Mouse (Mus musculus) CH12.LX (cell line): ENCODE measurements at regions not wholly inside any gene's neighbourhood (a gene's known extent, or its start where the extent isn't known, plus 50 kb on each side); places are given as distances from the start of the nearest gene placed in this dataset.

ENCODE experiments used
- DNase-seq: peaks from one replicate; pipeline ENCODE4 v3.0.0-alpha.2; 2013; ENCODE audit errors: extremely low read depth
- H3K27ac ChIP-seq: 2 replicates; pipeline ENCODE4 v1.5.1; 2012; ENCODE audit warnings: low read depth, mild to moderate bottlenecking, control low read depth, moderate library complexity; ENCODE audit not compliant: insufficient read depth
- H3K27me3 ChIP-seq: replicated peaks from 2 replicates; pipeline ENCODE3; 2012; ENCODE audit warnings: inconsistent platforms
- H3K36me3 ChIP-seq, 2 experiments: replicated peaks in 1 of 2; 2 replicates each; pipeline versions ENCODE3 to v1.6.1; 2012; ENCODE audit warnings: inconsistent platforms in 1 of 2, low read length in 1 of 2, mild to moderate bottlenecking in 1 of 2, mixed read lengths in 1 of 2, moderate library complexity in 1 of 2; ENCODE audit not compliant: control insufficient read depth in 1 of 2, insufficient read depth in 1 of 2
- H3K4me1 ChIP-seq, 2 experiments: 2 replicates each; pipeline ENCODE4 v1.6.1; 2012; ENCODE audit warnings: inconsistent platforms in 1 of 2, moderate library complexity in 1 of 2; ENCODE audit not compliant: insufficient read depth in 2 of 2, control insufficient read depth in 1 of 2
- H3K4me2 ChIP-seq: 2 replicates; pipeline ENCODE4 v1.6.1; 2012; ENCODE audit warnings: low read depth, mild to moderate bottlenecking, control low read depth; ENCODE audit not compliant: poor library complexity, insufficient read depth, severe bottlenecking
- H3K4me3 ChIP-seq, 3 experiments: fragments of 150-350 bp in 1 of 3; sonication (generic) in 1 of 3; replicated peaks in 1 of 3; 2 replicates each; pipeline versions ENCODE3 to v1.5.1; 2011 to 2012; ENCODE audit warnings: low read depth in 2 of 3, low read length in 2 of 3, mild to moderate bottlenecking in 2 of 3, moderate library complexity in 2 of 3, control low read depth in 1 of 3, improper control_type of control experiment in 1 of 3, inconsistent platforms in 1 of 3, mixed read lengths in 1 of 3; ENCODE audit not compliant: poor library complexity in 1 of 3
- H3K79me2 ChIP-seq: replicated peaks from 2 replicates; pipeline ENCODE4 v1.6.1; 2012; ENCODE audit warnings: mild to moderate bottlenecking, moderate library complexity; ENCODE audit not compliant: control insufficient read depth, poor library complexity, insufficient read depth, severe bottlenecking; ENCODE audit errors: extremely low read depth
- H3K9ac ChIP-seq: 2 replicates; pipeline ENCODE4 v1.6.1; 2012; ENCODE audit warnings: low read depth, mild to moderate bottlenecking, control low read depth, moderate library complexity; ENCODE audit not compliant: insufficient read depth
- H3K9me3 ChIP-seq: replicated peaks from 2 replicates; pipeline ENCODE3; 2012; ENCODE audit warnings: low read length, inconsistent platforms, mixed read lengths
- CHD1 ChIP-seq: IDR thresholded peaks from 2 replicates; pipeline ENCODE4 v1.6.1; 2012; ENCODE audit warnings: low read depth, low read length, improper control_type of control experiment, inconsistent platforms
- CHD2 ChIP-seq: IDR thresholded peaks from 2 replicates; pipeline ENCODE4 v1.6.1; 2011; ENCODE audit warnings: low read length, improper control_type of control experiment
- CTCF ChIP-seq, 2 experiments: IDR thresholded peaks in 1 of 2; conservative IDR thresholded peaks in 1 of 2; 2 replicates each; pipeline ENCODE4 v1.5.1; 2011 to 2012; ENCODE audit warnings: low read depth in 2 of 2, low read length in 2 of 2, improper control_type of control experiment in 1 of 2, inconsistent platforms in 1 of 2, mild to moderate bottlenecking in 1 of 2, moderate library complexity in 1 of 2
- ETS1 ChIP-seq: conservative IDR thresholded peaks from 2 replicates; pipeline ENCODE4 v1.6.1; 2012; ENCODE audit warnings: low read depth, mild to moderate bottlenecking, inconsistent platforms, low read length, improper control_type of control experiment, moderate library complexity
- GABPA ChIP-seq: IDR thresholded peaks from 2 replicates; pipeline ENCODE4 v1.6.1; 2012; ENCODE audit warnings: low read depth, low read length, improper control_type of control experiment, inconsistent platforms; ENCODE audit not compliant: insufficient replicate concordance
- HCFC1 ChIP-seq: IDR thresholded peaks from 2 replicates; pipeline ENCODE4 v1.6.1; 2012; ENCODE audit warnings: low read depth, mild to moderate bottlenecking, inconsistent platforms, low read length, improper control_type of control experiment
- IRF4 ChIP-seq: IDR thresholded peaks from 2 replicates; pipeline ENCODE4 v1.6.1; 2014; ENCODE audit warnings: low read depth, mild to moderate bottlenecking, inconsistent platforms, low read length, improper control_type of control experiment
- JUN ChIP-seq: IDR thresholded peaks from 2 replicates; pipeline ENCODE4 v1.6.1; 2011; ENCODE audit warnings: low read depth, mild to moderate bottlenecking, low read length, improper control_type of control experiment, moderate library complexity; ENCODE audit not compliant: insufficient read depth
- JUND ChIP-seq: conservative IDR thresholded peaks from 2 replicates; pipeline ENCODE4 v1.6.1; 2011; ENCODE audit warnings: low read depth, low read length, improper control_type of control experiment
- KAT2A ChIP-seq: IDR thresholded peaks from 2 replicates; pipeline ENCODE4 v1.6.1; 2012; ENCODE audit warnings: low read length, improper control_type of control experiment, inconsistent platforms; ENCODE audit not compliant: insufficient replicate concordance
- MAFK ChIP-seq: IDR thresholded peaks from 2 replicates; pipeline ENCODE4 v1.6.1; 2011; ENCODE audit warnings: low read length, improper control_type of control experiment; ENCODE audit not compliant: insufficient replicate concordance
- MAX ChIP-seq: IDR thresholded peaks from 2 replicates; pipeline ENCODE4 v1.6.1; 2011; ENCODE audit warnings: low read length, improper control_type of control experiment
- MEF2A ChIP-seq: IDR thresholded peaks from 2 replicates; pipeline ENCODE4 v1.6.1; 2014; ENCODE audit warnings: low read depth, mild to moderate bottlenecking, inconsistent platforms, low read length, improper control_type of control experiment, borderline replicate concordance
- NRF1 ChIP-seq: IDR thresholded peaks from 2 replicates; pipeline ENCODE4 v1.6.1; 2014; ENCODE audit warnings: low read depth, mild to moderate bottlenecking, inconsistent platforms, low read length, improper control_type of control experiment, moderate library complexity
- PAX5 ChIP-seq: IDR thresholded peaks from 2 replicates; pipeline ENCODE4 v1.6.1; 2012; ENCODE audit warnings: low read length, inconsistent platforms, mixed read lengths
- POLR2AphosphoS2 ChIP-seq: IDR thresholded peaks from 2 replicates; pipeline ENCODE4 v1.6.1; 2011; ENCODE audit warnings: low read depth, low read length, improper control_type of control experiment
- RCOR1 ChIP-seq: conservative IDR thresholded peaks from 2 replicates; pipeline ENCODE4 v1.6.1; 2012; ENCODE audit warnings: low read depth, mild to moderate bottlenecking, inconsistent platforms, low read length, improper control_type of control experiment
- UBTF ChIP-seq: IDR thresholded peaks from 2 replicates; pipeline ENCODE4 v1.6.1; 2012; ENCODE audit warnings: low read depth, mild to moderate bottlenecking, inconsistent platforms, low read length, improper control_type of control experiment, moderate library complexity
- USF1 ChIP-seq: IDR thresholded peaks from 2 replicates; pipeline ENCODE4 v1.6.1; 2014; ENCODE audit warnings: low read depth, mild to moderate bottlenecking, inconsistent platforms, low read length, improper control_type of control experiment
- ZMIZ1 ChIP-seq: IDR thresholded peaks from 2 replicates; pipeline ENCODE4 v1.6.1; 2012; ENCODE audit warnings: low read depth, mild to moderate bottlenecking, inconsistent platforms, low read length, improper control_type of control experiment
- ZNF384 ChIP-seq: IDR thresholded peaks from 2 replicates; pipeline ENCODE4 v1.6.1; 2012; ENCODE audit warnings: low read depth, low read length, improper control_type of control experiment, inconsistent platforms
- dilution Hi-C: fragments of 300-500 bp; cut with MboI; formaldehyde crosslinking; loops from 2 replicates; pipeline ENCODE4 v1.14.3; 2020; ENCODE audit warnings: low sequenced_read_pairs; ENCODE audit not compliant: extremely low pct_unique_long_range_greater_than_20kb, extremely low pct_ligation_motif_present
- in situ Hi-C: fragments of 300-500 bp; cut with MboI; formaldehyde crosslinking; loops from 3 replicates; pipeline ENCODE4 v1.14.3; 2019; ENCODE audit warnings: low sequenced_read_pairs, low pct_ligation_motif_present, low pct_unique_long_range_greater_than_20kb, mixed read lengths

- H3K27me3 ChIP-seq = peaks cover 80% of the 10 kb centered on the region
- no peak overlapping the region for H3K27ac ChIP-seq
- no peak overlapping the region for H3K4me2 ChIP-seq
- no peak overlapping the region for H3K9ac ChIP-seq
- no peak for TF ChIP-seq PAX5
- no peak for TF ChIP-seq JUN
- TF ChIP-seq POLR2AphosphoS2 = no peak
- no peak for TF ChIP-seq GABPA
- no peak for TF ChIP-seq NRF1
- TF ChIP-seq ZMIZ1 = no peak
- TF ChIP-seq ZNF384 = no peak
- TF ChIP-seq UBTF = no peak
- no peak for TF ChIP-seq ETS1
- no peak for TF ChIP-seq CTCF (conservative IDR thresholded peaks at IDR 0.05 in 1 of 2, IDR thresholded peaks at IDR 0.05 in 1 of 2; ENCODE audit: low read depth in 2 of 2, low read length in 2 of 2)
- no peaks in the 10 kb centered on the region for H3K4me1 ChIP-seq
- dilution Hi-C loops = no loop called here
- H3K79me2 ChIP-seq = no peaks in the 10 kb centered on the region
- no peak for DNase-seq
- H3K9me3 ChIP-seq = no peaks in the 10 kb centered on the region
- no peaks in the 10 kb centered on the region for H3K36me3 ChIP-seq
- in situ Hi-C loops = no loop called here
- no peak overlapping the region for H3K4me3 ChIP-seq
These were observed 63.0 kb upstream of the Msx2 start for GRCm38 (mm10) chr13:53535781-53536425.

- Histone ChIP-seq H3K27me3 (peaks cover 79% of the 10 kb centered on the region), H3K79me2 (no peaks in the 10 kb centered on the region), H3K9me3 (no peaks in the 10 kb centered on the region), H3K4me2 (no peak overlapping the region), H3K9ac (no peak overlapping the region), H3K4me1 (no peaks in the 10 kb centered on the region), H3K4me3 (no peak overlapping the region), H3K27ac (no peak overlapping the region), H3K36me3 (no peaks in the 10 kb centered on the region)
- TF ChIP-seq CHD1 = no peak
- TF ChIP-seq HCFC1 = no peak
- TF ChIP-seq JUN = no peak
- TF ChIP-seq MEF2A = no peak
- no peak for TF ChIP-seq MAX
- TF ChIP-seq JUND = no peak
- TF ChIP-seq KAT2A = no peak
- no peak for TF ChIP-seq RCOR1
- no peak for TF ChIP-seq USF1
- no peak for TF ChIP-seq GABPA
- no peak for TF ChIP-seq MAFK
- no peak for TF ChIP-seq CHD2
- no peak for TF ChIP-seq IRF4
- dilution Hi-C loops = no loop called here
- DNase-seq = no peak
- in situ Hi-C loops = no loop called here
These were observed 60.9 kb upstream of the Msx2 start for GRCm38 (mm10) chr13:53533738-53534137.
